ENCODE assay signal across 14 mouse cellular contexts in genomic region chr8:89615863-89616558, GRCm38 (mm10).
"Had no signal": no experiment of that assay in that cellular context is flagged by ENCODE, and none has a peak within 500 bp of the region (broad histone marks: within the 10 kb centered on the region; RNA-seq: fewer than 3 reads in every experiment).

No protein-coding gene starts in this region.

- H3K9ac ChIP-seq: lung, embryonic 14.5 days; midbrain, embryonic 13.5 days; midbrain, embryonic 15.5 days; neural tube, embryonic 12.5 days; stomach, embryonic 15.5 days had no signal

- H3K4me1 ChIP-seq: midbrain, embryonic 13.5 days; midbrain, embryonic 15.5 days; neural tube, embryonic 12.5 days; stomach, embryonic 15.5 days had no signal

- H3K36me3 ChIP-seq: midbrain, embryonic 13.5 days; midbrain, embryonic 15.5 days; neural tube, embryonic 12.5 days; stomach, embryonic 15.5 days had no signal

- H3K27me3 ChIP-seq: midbrain, embryonic 13.5 days; midbrain, embryonic 15.5 days; neural tube, embryonic 12.5 days; stomach, embryonic 15.5 days had no signal

- H3K4me3 ChIP-seq: midbrain, embryonic 13.5 days; midbrain, embryonic 15.5 days; neural tube, embryonic 12.5 days; stomach, embryonic 15.5 days had no signal

- H3K9me3 ChIP-seq: midbrain, embryonic 13.5 days; midbrain, embryonic 15.5 days; neural tube, embryonic 12.5 days; stomach, embryonic 15.5 days had no signal

- H3K27ac ChIP-seq: midbrain, embryonic 13.5 days; midbrain, embryonic 15.5 days; neural tube, embryonic 12.5 days; stomach, embryonic 15.5 days; stomach, postnatal 0 days had no signal

- ATAC-seq: midbrain, embryonic 13.5 days; midbrain, embryonic 15.5 days had no signal

- DNase-seq: lung, adult 18-20 months; lung, embryonic 14.5 days; lung, postnatal 10 days; lung, postnatal 4 days; right cerebral cortex, postnatal 14 days; thymus, adult 2 months; thymus, postnatal 25 days; thymus, postnatal 4 days had no signal

- H3K4me2 ChIP-seq: lung, embryonic 14.5 days; midbrain, embryonic 11.5 days; midbrain, embryonic 13.5 days; midbrain, embryonic 15.5 days; neural tube, embryonic 12.5 days; stomach, embryonic 15.5 days had no signal
